Mouse (Mus musculus) kidney, adult 2 months (tissue): ENCODE measurements around the gene Spp2.

ENCODE experiments used
- CTCF ChIP-seq: fragments of 200-500 bp; conservative IDR thresholded peaks from 2 replicates; pipeline ENCODE4 v1.5.1; 2011; ENCODE audit warnings: low read depth, mild to moderate bottlenecking, control low read depth, low read length, moderate library complexity, mixed read lengths; ENCODE audit not compliant: insufficient read depth, insufficient read length
- POLR2A ChIP-seq: fragments of 200-500 bp; IDR thresholded peaks from one replicate; pipeline ENCODE4 v1.6.1; 2011; ENCODE audit warnings: low read depth, low read length, control low read depth

DNA sequence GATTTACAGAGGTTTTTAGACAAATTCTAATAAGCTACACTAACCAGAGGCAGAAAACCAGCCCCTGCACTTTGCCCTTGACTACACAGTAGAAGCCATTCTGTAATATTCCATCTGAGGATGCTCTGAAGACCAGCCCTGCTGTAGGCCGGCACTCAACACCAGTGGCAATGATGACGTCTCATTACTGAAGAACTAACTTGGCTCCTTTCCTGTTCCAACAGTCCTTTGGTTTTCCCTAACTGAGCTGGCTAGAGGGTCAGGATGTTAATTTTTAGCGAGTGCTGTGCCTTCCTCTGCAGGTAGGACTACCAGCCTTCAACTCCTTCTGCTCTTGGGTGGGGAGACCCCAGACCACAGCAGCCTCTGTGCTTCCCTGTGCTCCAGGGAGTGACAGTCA lies 47.9 kb downstream of the Spp2 start:
- TF ChIP-seq CTCF (no peak), POLR2A (no peak)
